Mouse (Mus musculus): ENCODE measurements around the gene H2afj.

- TF ChIP-seq CTCF (IDR thresholded peaks at IDR 0.05; ENCODE audit: low read depth) (no peak), EP300 (optimal IDR thresholded peaks at IDR 0.05) (no peak)
Measured at GRCm38 (mm10) chr6:136789391-136789971, 18.6 kb upstream of the H2afj start.
